Mouse (Mus musculus) heart, postnatal 14 days (tissue): ENCODE results near the gene Vmn2r22. TPM values are rescaled to one million over a fixed set of nuclear protein-coding genes. Genes with fewer than 3 reads are reported as not detected.
"Not testable (repeated sequence)": the region's sequence is repeated elsewhere in the genome, so short reads cannot be mapped to it uniquely, and the experiment has no call there.

Source experiments
- DNase-seq, 2 experiments: peaks; one replicate each; pipeline ENCODE4 v3.0.0; 2021 to 2022
- intact Hi-C: fragments of 180-260 bp; cut with DNase I; formaldehyde crosslinking; loops from one replicate; pipeline ENCODE4 v1.15.1; 2025
- long read RNA-seq, 2 experiments: library from polyadenylated mRNA; stranded (forward); transcript quantifications; one replicate each; pipeline ENCODE4 v2.0.0; 2021
- total RNA-seq, 2 experiments: library from RNA; stranded (reverse); gene quantifications; 2 replicates each; pipeline ENCODE4 v1.2.3; 2021

Vmn2r22 gene
- total RNA-seq, result not detected
- long read RNA-seq, experiment 1, result 0 reads
- long read RNA-seq, experiment 2, result 0 reads

GRCm38 (mm10) chr6:123650625-123651024 lies at the start of gene Vmn2r22:
TSS of gene Vmn2r22 (minus strand) at chr6:123650725.
- intact Hi-C loops, DNase-seq: not testable (repeated sequence)

- intact Hi-C loops, result no loop called here
- no peak for DNase-seq
Observed at GRCm38 (mm10) chr6:123697213-123697612, 46.7 kb upstream of the Vmn2r22 start.

- DNase-seq, intact Hi-C loops: not testable (repeated sequence)
Observed at GRCm38 (mm10) chr6:123696639-123697038, 46.1 kb upstream of the Vmn2r22 start.

- DNase-seq, result no peak
- intact Hi-C loops, result no loop called here
Observed at GRCm38 (mm10) chr6:123657040-123657439, 6.5 kb upstream of the Vmn2r22 start.

GRCm38 (mm10) chr6:123639394-123639793 lies 11.1 kb downstream of the Vmn2r22 start:
- not testable (repeated sequence) for DNase-seq

GRCm38 (mm10) chr6:123623784-123624183 lies 26.7 kb downstream of the Vmn2r22 start:
- DNase-seq, intact Hi-C loops: not testable (repeated sequence)

More at GRCm38 (mm10) chr6:123639394-123639793, 11.1 kb downstream of the Vmn2r22 start:
- intact Hi-C loops, result not testable (repeated sequence)

GRCm38 (mm10) chr6:123588368-123588767 lies 62.2 kb downstream of the Vmn2r22 start:
- DNase-seq, intact Hi-C loops: not testable (repeated sequence)

- intact Hi-C loops, DNase-seq: not testable (repeated sequence)
Observed at GRCm38 (mm10) chr6:123587796-123588328, 62.7 kb downstream of the Vmn2r22 start.

- DNase-seq, intact Hi-C loops: not testable (repeated sequence)
Observed at GRCm38 (mm10) chr6:123583988-123584387, 66.5 kb downstream of the Vmn2r22 start.

- DNase-seq, intact Hi-C loops: not testable (repeated sequence)
Observed at GRCm38 (mm10) chr6:123574698-123575097, 75.8 kb downstream of the Vmn2r22 start.

Other genes starting within 250 kb of the Vmn2r22 start
- not detected for gene Vmn2r20, start 232.6 kb downstream of the Vmn2r22 start, total RNA-seq
- not detected for gene Vmn2r21, start 117.3 kb downstream of the Vmn2r22 start, total RNA-seq
- gene Vmn2r23, start 51.9 kb upstream of the Vmn2r22 start, total RNA-seq, result not detected
- under 1 TPM in 1 of 2 experiments, not detected in 1; 0.02 TPM for gene Vmn2r24, start 128.2 kb upstream of the Vmn2r22 start, total RNA-seq
- not detected for gene Vmn2r25, start 202.7 kb upstream of the Vmn2r22 start, total RNA-seq